Mouse (Mus musculus): ENCODE measurements around the gene Tex11.

DNA sequence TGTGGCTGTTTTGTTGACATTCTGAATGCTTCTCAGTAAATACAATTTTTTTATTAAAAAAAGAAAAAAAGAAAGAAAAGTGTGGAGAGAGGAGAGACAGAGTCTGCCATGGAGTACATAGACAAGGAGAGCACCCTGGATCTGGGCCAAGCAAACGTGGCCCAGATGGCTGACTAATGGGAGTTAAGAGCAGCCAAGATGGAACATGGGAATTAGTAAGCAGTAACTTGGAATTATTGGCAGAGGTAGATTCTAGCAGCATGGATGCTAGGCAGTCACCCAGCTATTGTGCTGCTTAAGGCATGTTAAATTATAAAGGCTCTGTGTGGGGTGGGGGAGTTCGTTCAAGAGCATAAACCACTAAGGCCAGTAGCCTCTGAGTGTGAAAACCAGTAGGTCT lies 4.0 kb upstream of the Tex11 start:
- TF ChIP-seq CTCF (IDR thresholded peaks at IDR 0.05; ENCODE audit: low read depth): no peak
- TF ChIP-seq EP300 (IDR thresholded peaks at IDR 0.05; ENCODE audit: low read depth): no peak
